Comparison of ENCODE assay signal across 22 mouse cellular contexts in the genomic region with DNA sequence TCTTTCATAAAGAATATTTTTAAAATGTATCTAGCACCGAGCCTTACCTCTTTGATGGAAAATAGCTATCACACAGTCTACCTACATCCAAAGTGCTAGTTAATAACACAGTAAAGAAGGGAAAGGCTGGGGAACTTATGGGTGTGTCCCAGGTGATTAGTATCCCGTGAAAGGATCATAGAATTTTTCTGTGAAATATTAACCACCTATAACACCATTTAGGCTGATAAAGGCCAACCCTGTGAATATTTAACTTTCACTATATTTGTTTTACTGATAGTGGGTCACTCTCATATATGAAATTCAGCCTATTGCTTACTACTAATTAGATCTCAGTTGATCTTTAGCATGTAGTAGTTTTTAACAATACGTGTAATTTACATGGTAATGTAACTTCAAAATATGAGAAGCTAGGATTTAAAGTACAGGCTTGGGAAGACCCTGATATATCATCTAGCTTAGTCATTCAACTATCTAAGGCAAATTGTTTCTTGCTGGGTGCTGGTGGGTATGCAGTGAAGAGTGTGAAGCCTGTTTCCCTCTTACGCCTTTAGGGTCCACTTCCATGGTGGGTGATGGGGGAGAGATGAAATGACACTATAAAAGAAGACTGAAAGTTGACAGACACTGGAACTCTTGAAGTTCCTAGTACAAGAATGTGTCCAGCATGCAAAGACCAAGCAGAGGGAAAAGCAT.
"Had no signal": no experiment of that assay in that cellular context is flagged by ENCODE, and none has a peak within 500 bp of the region (broad histone marks: within the 10 kb centered on the region; RNA-seq: fewer than 3 reads in every experiment).

No protein-coding gene starts in this region.

- DNase-seq: kidney, adult 2 months; kidney, postnatal 25 days; left cerebral cortex, postnatal 4 days; liver, embryonic 13.5 days; lung, embryonic 14.5 days; lung, postnatal 36 days; retina, postnatal 1 day; right cerebral cortex, postnatal 25 days; spleen, adult 18-20 months; thymus, adult 18-20 months; thymus, postnatal 36 days had no signal

- H3K36me3 ChIP-seq: limb, embryonic 12.5 days; limb, embryonic 15.5 days; liver, embryonic 13.5 days; midbrain, embryonic 10.5 days; midbrain, embryonic 13.5 days; neural tube, embryonic 13.5 days had no signal

- H3K4me3 ChIP-seq: limb, embryonic 12.5 days; limb, embryonic 15.5 days; liver, embryonic 13.5 days; megakaryocyte, embryonic 14.5 days; midbrain, embryonic 10.5 days; midbrain, embryonic 13.5 days; myocyte; neural tube, embryonic 13.5 days had no signal

- H3K4me2 ChIP-seq: limb, embryonic 12.5 days; limb, embryonic 15.5 days; liver, embryonic 13.5 days; lung, embryonic 14.5 days; midbrain, embryonic 13.5 days; neural tube, embryonic 13.5 days had no signal

- ATAC-seq: inflammation-experienced regulatory T-cells, adult 6 months; lung, postnatal 0 days; midbrain, embryonic 13.5 days; midbrain, embryonic 16.5 days had no signal

- H3K9me3 ChIP-seq: limb, embryonic 12.5 days; limb, embryonic 15.5 days; liver, embryonic 13.5 days; megakaryocyte, embryonic 14.5 days; midbrain, embryonic 10.5 days; midbrain, embryonic 13.5 days; neural tube, embryonic 13.5 days had no signal

- H3K27me3 ChIP-seq: limb, embryonic 12.5 days; limb, embryonic 15.5 days; liver, embryonic 13.5 days; megakaryocyte, embryonic 14.5 days; midbrain, embryonic 13.5 days; neural tube, embryonic 13.5 days had no signal

- H3K9ac ChIP-seq: limb, embryonic 12.5 days; limb, embryonic 15.5 days; liver, embryonic 13.5 days; lung, embryonic 14.5 days; midbrain, embryonic 13.5 days; neural tube, embryonic 13.5 days had no signal

- H3K27ac ChIP-seq: kidney, postnatal 0 days; limb, embryonic 12.5 days; limb, embryonic 15.5 days; liver, embryonic 13.5 days; midbrain, embryonic 10.5 days; midbrain, embryonic 13.5 days; neural tube, embryonic 13.5 days had no signal

- H3K4me1 ChIP-seq: limb, embryonic 12.5 days; limb, embryonic 15.5 days; liver, embryonic 13.5 days; megakaryocyte, embryonic 14.5 days; midbrain, embryonic 10.5 days; midbrain, embryonic 13.5 days; neural tube, embryonic 13.5 days had no signal
